Mouse (Mus musculus) mouse trophoblast stem cell (cell line): ENCODE measurements around the gene Ankrd61.

Experiments used
- in situ Hi-C, 2 experiments: fragments of 300-500 bp; cut with MseI, MboI; formaldehyde crosslinking; loops; 2 replicates in 1 of 2; 3 replicates in 1 of 2; pipeline ENCODE4 v1.15.1; 2025

The Ankrd61 gene

DNA sequence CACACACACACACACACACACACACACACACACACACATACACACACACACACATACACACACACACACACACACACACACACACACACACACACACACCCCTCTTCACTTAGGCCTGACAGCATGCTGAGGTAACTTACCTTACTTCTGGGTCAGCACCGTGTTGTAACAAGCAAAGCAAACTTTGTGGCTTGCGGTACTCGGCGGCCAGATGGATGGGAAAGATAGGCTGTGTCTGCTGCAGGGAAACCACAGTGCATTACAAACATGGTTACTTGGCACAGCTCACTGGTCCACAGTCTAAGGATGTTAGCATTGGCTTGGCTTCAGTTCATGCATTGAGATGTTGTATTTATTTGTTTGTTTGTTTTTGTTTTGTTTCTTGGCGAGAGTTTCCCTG is 4.1 kb downstream of the Ankrd61 start:
- in situ Hi-C loops = no loop called here

DNA sequence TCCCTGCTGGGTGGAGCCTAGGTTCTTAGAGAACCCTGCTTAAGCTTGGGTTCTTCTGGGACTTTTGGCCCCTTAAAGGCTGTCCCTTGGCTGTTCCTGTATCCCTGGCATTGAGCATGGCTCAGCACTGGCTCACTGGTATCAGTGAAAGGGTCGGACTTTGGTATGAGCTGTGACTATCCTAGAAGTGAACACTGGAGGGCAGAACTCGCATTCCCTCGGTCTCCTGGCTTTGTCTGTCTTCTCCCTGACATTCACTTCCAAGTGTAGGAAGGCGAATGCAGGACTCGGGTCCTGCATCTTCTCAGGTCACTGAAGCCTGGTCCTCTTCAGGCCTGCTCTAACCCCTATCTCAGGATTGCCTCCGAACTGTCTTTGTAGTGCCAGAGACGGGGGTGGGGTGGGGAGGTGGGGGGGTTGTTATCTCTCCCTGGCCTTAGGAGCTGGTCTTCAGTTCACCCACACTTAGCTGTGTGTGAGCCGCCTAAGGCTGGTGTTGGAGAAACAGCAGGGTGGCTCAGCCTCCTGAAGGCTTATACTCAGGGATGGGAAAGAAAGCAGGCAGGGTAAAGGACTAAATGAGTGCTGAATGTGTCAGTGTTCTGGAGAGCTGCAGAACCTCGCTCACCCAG is 5.1 kb downstream of the Ankrd61 start:
- in situ Hi-C loops = no loop called here

DNA sequence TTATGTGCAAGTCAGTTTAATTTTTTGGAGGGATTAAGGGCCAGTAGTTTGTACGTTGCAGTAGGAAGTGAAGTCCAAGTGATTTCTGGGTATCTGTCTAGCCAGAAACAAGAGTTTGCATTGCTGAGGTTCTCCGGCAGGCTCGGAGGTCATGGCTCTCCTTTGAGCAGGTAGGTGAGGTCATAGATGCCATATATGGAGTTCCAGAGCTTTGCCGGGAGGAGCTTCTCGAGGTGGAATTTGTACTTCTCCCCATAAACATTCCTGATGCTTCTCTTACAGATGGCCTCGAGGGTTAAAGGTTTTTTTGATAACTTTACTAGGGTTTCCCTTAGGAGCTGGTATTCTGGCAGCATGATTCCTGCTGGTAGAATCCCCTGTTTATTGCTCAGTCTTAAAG is 6.7 kb downstream of the Ankrd61 start:
- in situ Hi-C loops = no loop called here

DNA sequence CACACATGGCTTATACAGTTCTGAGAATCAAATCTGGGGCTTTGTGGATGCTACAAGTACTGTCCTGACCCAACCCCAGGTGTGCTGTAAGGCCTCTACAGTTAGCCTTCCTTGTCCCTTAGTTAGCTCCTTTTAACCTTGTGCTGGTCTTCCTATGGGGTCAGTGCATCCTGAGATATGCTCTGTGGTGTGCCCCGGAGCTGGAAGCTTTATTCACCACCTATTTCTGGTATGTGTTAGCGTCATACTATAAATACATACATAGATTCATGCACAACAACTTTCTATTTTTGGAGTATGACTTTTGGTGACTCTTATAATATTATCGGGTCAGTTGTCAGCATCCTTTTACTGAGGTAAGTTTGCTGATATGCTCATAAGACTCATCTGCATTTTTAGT is 12.2 kb downstream of the Ankrd61 start:
- in situ Hi-C loops = no loop called here

DNA sequence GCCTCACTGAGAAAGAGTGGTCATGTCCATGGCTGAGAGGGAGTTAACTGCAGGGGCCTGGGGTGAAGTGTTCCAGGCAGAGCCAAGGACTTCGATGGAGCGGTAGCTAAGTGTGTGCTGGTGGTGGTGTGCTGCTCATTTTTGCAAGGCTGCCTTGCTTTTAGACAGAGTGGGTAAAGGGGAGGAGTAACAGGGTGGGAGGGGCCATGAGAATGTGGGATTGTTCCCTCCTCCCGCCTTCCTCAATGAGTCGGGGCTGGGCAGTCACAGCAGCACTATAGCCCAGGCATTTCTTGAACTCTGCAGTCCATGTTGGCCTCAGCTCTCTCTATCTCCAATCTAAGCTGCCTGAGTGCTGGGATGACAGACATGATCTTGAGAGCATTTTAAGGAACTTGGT is 22.9 kb downstream of the Ankrd61 start:
- in situ Hi-C loops = no loop called here

DNA sequence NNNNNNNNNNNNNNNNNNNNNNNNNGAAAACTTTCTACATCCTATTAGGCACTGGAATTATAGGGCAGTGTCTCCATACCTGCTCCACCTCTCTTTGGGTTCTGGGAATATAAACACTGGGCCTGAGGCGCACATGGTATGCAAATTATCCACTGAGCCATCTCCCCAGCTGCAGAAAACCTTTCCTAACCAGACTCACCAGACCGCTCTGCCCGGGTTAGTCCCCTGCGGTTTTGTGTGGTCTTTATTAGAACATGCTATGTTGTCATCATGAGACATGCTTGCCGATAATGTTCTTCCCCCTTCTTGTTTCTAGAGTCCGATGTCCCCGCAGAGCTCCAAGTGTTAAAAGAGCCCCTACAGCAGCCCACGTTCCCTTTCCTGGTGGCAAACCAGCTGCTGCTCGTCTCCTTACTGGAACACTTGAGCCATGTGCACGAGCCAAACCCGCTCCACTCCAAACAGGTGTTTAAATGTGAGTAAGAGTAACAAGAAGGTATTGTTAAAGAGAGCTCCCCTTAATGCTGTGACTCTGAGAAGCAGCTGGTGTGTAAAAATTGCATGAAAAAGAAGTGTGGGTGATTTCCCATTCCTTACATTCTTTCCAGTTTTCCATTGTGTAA is 25.8 kb downstream of the Ankrd61 start:
- in situ Hi-C loops = no loop called here
